Mouse (Mus musculus) lung, postnatal 0 days (tissue): ENCODE measurements at regions not wholly inside any gene's neighbourhood (a gene's known extent, or its start where the extent isn't known, plus 50 kb on each side); places are given as distances from the start of the nearest gene placed in this dataset.

Experiments used
- CTCF ChIP-seq: IDR thresholded peaks from 2 replicates; pipeline ENCODE4 v1.5.1; 2016; ENCODE audit warnings: antibody characterized with exemption, mild to moderate bottlenecking
- EP300 ChIP-seq: IDR thresholded peaks from 2 replicates; pipeline ENCODE4 v1.6.1; 2016; ENCODE audit warnings: antibody characterized with exemption, mild to moderate bottlenecking, control low read depth

DNA sequence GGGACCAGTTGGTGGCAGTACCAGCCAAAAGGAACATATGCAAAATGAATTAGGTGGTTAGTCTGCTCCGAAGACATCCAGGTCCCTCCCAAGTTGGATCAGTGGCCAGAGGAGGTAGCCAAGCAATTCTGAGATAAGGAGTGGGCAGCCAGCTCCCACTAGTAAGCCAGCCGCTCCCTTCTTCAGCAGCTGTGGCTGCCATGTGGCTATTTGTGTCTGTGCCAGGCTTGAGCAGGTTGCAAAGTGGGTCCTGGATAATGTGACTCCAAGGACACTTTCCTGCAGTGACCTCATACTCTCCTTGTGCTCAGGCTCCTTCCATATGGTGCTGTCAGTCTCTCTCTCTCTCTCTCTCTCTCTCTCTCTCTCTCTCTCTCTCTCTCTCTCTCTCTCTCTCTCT, 179.5 kb upstream of the Myt1l start:
- TF ChIP-seq EP300 (no peak), CTCF (no peak)
